Mouse (Mus musculus) ES-Bruce4 (cell line): ENCODE results near the gene Capn15. TPM values are rescaled to one million over a fixed set of nuclear protein-coding genes. Genes with fewer than 3 reads are reported as not detected.

Source experiments
- H3K27ac ChIP-seq: 2 replicates; pipeline ENCODE4 v1.5.1; 2012; ENCODE audit warnings: low read length, inconsistent platforms; ENCODE audit not compliant: insufficient read depth
- H3K27me3 ChIP-seq: 2 replicates; pipeline ENCODE4 v1.6.1; 2012; ENCODE audit warnings: mild to moderate bottlenecking, low read length, inconsistent platforms; ENCODE audit not compliant: control insufficient read depth, poor library complexity, insufficient read depth, severe bottlenecking
- H3K36me3 ChIP-seq: 2 replicates; pipeline ENCODE4 v1.6.1; 2012; ENCODE audit warnings: inconsistent platforms, mild to moderate bottlenecking, low read length, moderate library complexity; ENCODE audit not compliant: control insufficient read depth, poor library complexity, insufficient read depth, severe bottlenecking
- H3K4me1 ChIP-seq: one replicate; pipeline ENCODE4 v1.8.1; 2011; ENCODE audit warnings: low read length; ENCODE audit not compliant: control insufficient read depth, insufficient read depth
- H3K4me3 ChIP-seq: 2 replicates; pipeline ENCODE4 v1.5.1; 2011; ENCODE audit warnings: low read depth, mild to moderate bottlenecking, low read length
- H3K9ac ChIP-seq: 2 replicates; pipeline ENCODE4 v1.6.1; 2012; ENCODE audit warnings: low read depth, mild to moderate bottlenecking, inconsistent platforms; ENCODE audit not compliant: poor library complexity, severe bottlenecking
- H3K9me3 ChIP-seq: replicated peaks from 2 replicates; pipeline ENCODE4 v1.6.1; 2012; ENCODE audit warnings: mild to moderate bottlenecking, low read length, inconsistent platforms; ENCODE audit not compliant: control insufficient read depth, poor library complexity, insufficient read depth, severe bottlenecking
- CTCF ChIP-seq: IDR thresholded peaks from one replicate; pipeline ENCODE4 v1.8.1; 2011; ENCODE audit warnings: low read depth, low read length
- EP300 ChIP-seq: IDR thresholded peaks from 2 replicates; pipeline ENCODE4 v1.6.1; 2011; ENCODE audit warnings: low read depth, low read length; ENCODE audit not compliant: insufficient read depth
- POLR2A ChIP-seq: IDR thresholded peaks from one replicate; pipeline ENCODE4 v1.8.1; 2011; ENCODE audit warnings: low read length; ENCODE audit not compliant: insufficient read depth
- polyA plus RNA-seq: library from polyadenylated mRNA; stranded (reverse); fragments of >200 nt; gene quantifications from 2 replicates; pipeline ENCODE4 v1.2.4, GENCODE M21; 2011; ENCODE audit warnings: low read depth; ENCODE audit not compliant: missing spikeins, insufficient read depth, insufficient read length

Capn15 gene
- polyA plus RNA-seq, 1 experiment = 14.2 TPM

GRCm38 (mm10) chr17:25916931-25917647 is 68.5 kb downstream of the Capn15 start:
- H3K27ac ChIP-seq = no peak overlapping the region
- no peak for TF ChIP-seq CTCF
- TF ChIP-seq EP300 = no peak
- no peak for TF ChIP-seq POLR2A
- no peak overlapping the region for H3K9ac ChIP-seq
- H3K4me1 ChIP-seq = no peaks in the 10 kb centered on the region
- no peaks in the 10 kb centered on the region for H3K9me3 ChIP-seq
- no peaks in the 10 kb centered on the region for H3K27me3 ChIP-seq
- H3K4me3 ChIP-seq = no peak overlapping the region
- no peaks in the 10 kb centered on the region for H3K36me3 ChIP-seq

GRCm38 (mm10) chr17:25914295-25914694 is 71.3 kb downstream of the Capn15 start:
- H3K36me3 ChIP-seq = no peaks in the 10 kb centered on the region
- no peak overlapping the region for H3K4me3 ChIP-seq
- H3K4me1 ChIP-seq = no peaks in the 10 kb centered on the region
- no peak for TF ChIP-seq EP300
- no peak for TF ChIP-seq CTCF
- TF ChIP-seq POLR2A = no peak
- H3K9ac ChIP-seq = no peak overlapping the region
- H3K27ac ChIP-seq = 0 out of 2 replicates have a peak overlapping the region, but pooled peaks have one; percentile 21
- no peaks in the 10 kb centered on the region for H3K27me3 ChIP-seq
- H3K9me3 ChIP-seq = no peaks in the 10 kb centered on the region

GRCm38 (mm10) chr17:25913877-25914275 is 71.7 kb downstream of the Capn15 start:
- no peaks in the 10 kb centered on the region for H3K4me1 ChIP-seq
- no peak overlapping the region for H3K27ac ChIP-seq
- H3K9ac ChIP-seq = no peak overlapping the region
- no peaks in the 10 kb centered on the region for H3K27me3 ChIP-seq
- TF ChIP-seq CTCF (no peak), EP300 (no peak), POLR2A (no peak)
- no peaks in the 10 kb centered on the region for H3K36me3 ChIP-seq
- no peaks in the 10 kb centered on the region for H3K9me3 ChIP-seq
- H3K4me3 ChIP-seq = no peak overlapping the region

GRCm38 (mm10) chr17:25913186-25913876 is 72.3 kb downstream of the Capn15 start:
- no peak overlapping the region for H3K27ac ChIP-seq
- no peak overlapping the region for H3K4me3 ChIP-seq
- TF ChIP-seq EP300 = no peak
- TF ChIP-seq CTCF = no peak
- TF ChIP-seq POLR2A = no peak
- no peaks in the 10 kb centered on the region for H3K4me1 ChIP-seq
- H3K36me3 ChIP-seq = no peaks in the 10 kb centered on the region
- H3K9ac ChIP-seq = no peak overlapping the region
- no peaks in the 10 kb centered on the region for H3K27me3 ChIP-seq
- no peaks in the 10 kb centered on the region for H3K9me3 ChIP-seq

GRCm38 (mm10) chr17:25911816-25912215 is 73.8 kb downstream of the Capn15 start:
- no peaks in the 10 kb centered on the region for H3K27me3 ChIP-seq
- H3K27ac ChIP-seq = no peak overlapping the region
- H3K4me3 ChIP-seq = no peak overlapping the region
- H3K9me3 ChIP-seq = no peaks in the 10 kb centered on the region
- H3K36me3 ChIP-seq = no peaks in the 10 kb centered on the region
- H3K9ac ChIP-seq = no peak overlapping the region
- H3K4me1 ChIP-seq = no peaks in the 10 kb centered on the region
- TF ChIP-seq POLR2A (no peak), CTCF (no peak), EP300 (no peak)

Other genes with a start within 250 kb of the Capn15 start
- 0.30 TPM in 1 of 2 replicates, not detected in the other for gene Mslnl, start 249.8 kb downstream of the Capn15 start, polyA plus RNA-seq
- 9.6 and 15.1 TPM in 2 replicates for gene Msln, start 231.4 kb downstream of the Capn15 start, polyA plus RNA-seq
- gene Narfl, start 212.0 kb downstream of the Capn15 start, polyA plus RNA-seq = 18.8 and 21.3 TPM in 2 replicates
- 25.7 and 32.1 TPM in 2 replicates for gene Haghl, start 200.1 kb downstream of the Capn15 start, polyA plus RNA-seq
- not detected in 2 replicates for gene Ccdc78, start 199.2 kb downstream of the Capn15 start, polyA plus RNA-seq
- gene Fam173a, start 192.9 kb downstream of the Capn15 start, polyA plus RNA-seq = 26.0 and 30.6 TPM in 2 replicates
- gene AC134908.4, start 190.1 kb downstream of the Capn15 start, polyA plus RNA-seq = 1.6 and 2.6 TPM in 2 replicates
- gene Metrn, start 188.7 kb downstream of the Capn15 start, polyA plus RNA-seq = 29.6 and 35.1 TPM in 2 replicates
- gene Fbxl16, start 176.7 kb downstream of the Capn15 start, polyA plus RNA-seq = 4.7 and 7.0 TPM in 2 replicates
- 19.8 and 20.7 TPM in 2 replicates for gene Wdr24, start 162.2 kb downstream of the Capn15 start, polyA plus RNA-seq
- 13.2 and 16.7 TPM in 2 replicates for gene Jmjd8, start 156.9 kb downstream of the Capn15 start, polyA plus RNA-seq
- gene Stub1, start 152.4 kb downstream of the Capn15 start, polyA plus RNA-seq = 97.8 and 103 TPM in 2 replicates
- gene Rhbdl1, start 148.5 kb downstream of the Capn15 start, polyA plus RNA-seq = not detected in 2 replicates
- 1.4 and 2.3 TPM in 2 replicates for gene Gm20683, start 144.0 kb downstream of the Capn15 start, polyA plus RNA-seq
- gene Rhot2, start 140.9 kb downstream of the Capn15 start, polyA plus RNA-seq = 23.6 and 29.8 TPM in 2 replicates
- gene Wdr90, start 124.3 kb downstream of the Capn15 start, polyA plus RNA-seq = 10.5 and 11.6 TPM in 2 replicates
- 6.1 and 8.3 TPM in 2 replicates for gene Mcrip2, start 117.0 kb downstream of the Capn15 start, polyA plus RNA-seq
- 27.9 and 32.6 TPM in 2 replicates for gene Mettl26, start 110.7 kb downstream of the Capn15 start, polyA plus RNA-seq
- 0.37 and 0.69 TPM in 2 replicates for gene Wfikkn1, start 104.9 kb downstream of the Capn15 start, polyA plus RNA-seq
- 21.3 and 22.7 TPM in 2 replicates for gene Rab40c, start 66.1 kb downstream of the Capn15 start, polyA plus RNA-seq
- gene Pigq, start 40.9 kb downstream of the Capn15 start, polyA plus RNA-seq = 61.8 and 62.8 TPM in 2 replicates
- 1.2 TPM in 1 of 2 replicates, not detected in the other for gene Nhlrc4, start 40.8 kb downstream of the Capn15 start, polyA plus RNA-seq
- gene A930017K11Rik, start 33.2 kb downstream of the Capn15 start, polyA plus RNA-seq = not detected in 2 replicates
- 27.5 and 27.6 TPM in 2 replicates for gene Rab11fip3, start 83.8 kb upstream of the Capn15 start, polyA plus RNA-seq
- gene Decr2, start 104.5 kb upstream of the Capn15 start, polyA plus RNA-seq = 24.3 and 26.4 TPM in 2 replicates
- 110 and 115 TPM in 2 replicates for gene Nme4, start 109.8 kb upstream of the Capn15 start, polyA plus RNA-seq
- 15.6 and 16.5 TPM in 2 replicates for gene Tmem8, start 127.5 kb upstream of the Capn15 start, polyA plus RNA-seq
- gene Mrpl28, start 137.7 kb upstream of the Capn15 start, polyA plus RNA-seq = 97.6 and 105 TPM in 2 replicates
- gene Axin1, start 152.9 kb upstream of the Capn15 start, polyA plus RNA-seq = 40.5 and 41.0 TPM in 2 replicates
- 0.43 TPM in 1 of 2 replicates, not detected in the other for gene Pdia2, start 213.3 kb upstream of the Capn15 start, polyA plus RNA-seq
- gene Rgs11, start 217.2 kb upstream of the Capn15 start, polyA plus RNA-seq = 2.4 and 4.2 TPM in 2 replicates
- 9.5 and 9.8 TPM in 2 replicates for gene Arhgdig, start 222.0 kb upstream of the Capn15 start, polyA plus RNA-seq